Mouse (Mus musculus) thymus, adult 2 months (tissue): ENCODE measurements around the gene Prss30. TPM values are rescaled to one million over a fixed set of nuclear protein-coding genes. Genes with fewer than 3 reads are reported as not detected.

ENCODE experiments used
- DNase-seq: peaks from one replicate; pipeline ENCODE4 v3.0.0; 2021
- H3K27ac ChIP-seq: fragments of 200-500 bp; 2 replicates; pipeline ENCODE4 v1.5.1; 2012; ENCODE audit warnings: low read length, control low read depth; ENCODE audit not compliant: control insufficient read depth, insufficient read depth
- H3K27me3 ChIP-seq: fragments of 200-500 bp; 2 replicates; pipeline ENCODE4 v1.6.1; 2012; ENCODE audit warnings: mild to moderate bottlenecking, low read length, moderate library complexity, mixed read lengths; ENCODE audit not compliant: control insufficient read depth, insufficient read depth
- H3K36me3 ChIP-seq: fragments of 200-500 bp; 2 replicates; pipeline ENCODE4 v1.6.1; 2012; ENCODE audit warnings: mild to moderate bottlenecking, low read length, moderate library complexity; ENCODE audit not compliant: control insufficient read depth, insufficient read depth
- H3K4me1 ChIP-seq: fragments of 200-500 bp; replicated peaks from 2 replicates; pipeline ENCODE4 v1.6.1; 2012; ENCODE audit warnings: low read length; ENCODE audit not compliant: control insufficient read depth, insufficient read depth
- H3K4me3 ChIP-seq: fragments of 200-500 bp; 2 replicates; pipeline ENCODE4 v1.5.1; 2012; ENCODE audit warnings: mild to moderate bottlenecking, low read length, control low read depth, moderate library complexity; ENCODE audit not compliant: control insufficient read depth, insufficient read depth
- CTCF ChIP-seq: fragments of 200-500 bp; IDR thresholded peaks from 2 replicates; pipeline ENCODE4 v1.5.1; 2012; ENCODE audit warnings: mild to moderate bottlenecking, control low read depth, low read length, moderate library complexity, borderline replicate concordance; ENCODE audit not compliant: control insufficient read depth, poor library complexity, insufficient read depth; ENCODE audit errors: extremely low read depth
- POLR2A ChIP-seq: fragments of 200-500 bp; IDR thresholded peaks from 2 replicates; pipeline ENCODE4 v1.6.1; 2012; ENCODE audit warnings: mild to moderate bottlenecking, low read length, control low read depth, moderate library complexity; ENCODE audit not compliant: control insufficient read depth, poor library complexity, insufficient read depth; ENCODE audit errors: extremely low read depth
- WGBS: fragments of 180-500 bp; shearing (Covaris S2); methylation state at CpG from one replicate; pipeline ENCODE4 v1.1.7; 2018; 5-methylcytosine and 5-hydroxymethylcytosine counted together
- polyA plus RNA-seq: library from polyadenylated mRNA; depleted of rRNA; stranded (reverse); fragments of >200 nt; gene quantifications from 2 replicates; pipeline ENCODE4 v1.2.3, GENCODE M21; 2012

Gene Prss30
- polyA plus RNA-seq, 1 experiment = 2.5 TPM

DNA sequence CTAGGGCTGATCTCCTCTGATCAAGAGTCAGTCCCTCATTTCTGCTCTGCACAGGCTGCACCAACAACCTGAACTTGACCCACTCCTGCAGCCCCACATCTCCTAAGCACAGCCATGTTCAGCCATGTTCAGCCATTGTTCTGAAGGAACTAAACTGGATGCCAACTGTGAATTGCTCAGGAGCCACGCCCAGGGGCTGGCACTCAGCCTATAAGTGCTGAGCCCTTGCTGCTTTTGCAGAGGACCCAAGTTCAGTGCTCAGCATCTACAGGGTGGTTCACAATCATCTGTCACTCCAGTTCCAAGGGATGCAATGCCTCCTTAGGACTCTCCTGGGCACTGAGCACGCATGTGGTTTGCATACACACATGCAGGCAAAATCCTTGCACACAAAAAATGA lies 32.6 kb upstream of the Prss30 start:
- H3K27me3 ChIP-seq = no peaks in the 10 kb centered on the region
- peaks cover under 1% of the 10 kb centered on the region; the same call in 1 of the 2 replicates for H3K4me1 ChIP-seq
- no peaks in the 10 kb centered on the region for H3K36me3 ChIP-seq
- no peak for DNase-seq
- TF ChIP-seq POLR2A (no peak), CTCF (no peak)
- H3K27ac ChIP-seq = no peak overlapping the region
- no peak overlapping the region for H3K4me3 ChIP-seq
- 94% methylated on average over 2 of the region's 2 CpGs for WGBS

DNA sequence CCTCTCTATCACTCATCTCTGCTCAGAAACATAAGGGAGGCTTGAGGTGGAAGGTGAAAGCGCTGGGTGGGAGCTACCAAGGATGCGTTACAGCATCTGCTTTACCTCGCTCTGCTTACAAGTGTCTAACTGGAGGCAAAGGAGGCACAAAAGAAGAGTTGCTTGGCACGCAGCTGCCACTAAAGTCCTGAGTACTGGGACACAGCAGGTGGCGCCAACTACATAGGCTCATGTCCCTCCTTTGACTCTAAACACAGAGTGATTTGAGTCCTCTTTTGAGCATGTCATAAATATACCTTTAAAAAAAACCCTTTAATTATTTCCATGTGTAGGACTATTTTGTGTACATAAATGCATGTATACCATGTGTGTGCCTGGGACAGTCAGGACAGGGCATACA lies 29.3 kb upstream of the Prss30 start:
- WGBS = 74% methylated on average over 5 of the region's 5 CpGs
- DNase-seq = no peak
- Histone ChIP-seq H3K4me1 (peaks cover 5% of the 10 kb centered on the region), H3K4me3 (no peak overlapping the region), H3K27me3 (no peaks in the 10 kb centered on the region), H3K27ac (no peak overlapping the region), H3K36me3 (no peaks in the 10 kb centered on the region)
- TF ChIP-seq POLR2A = no peak
- no peak for TF ChIP-seq CTCF

DNA sequence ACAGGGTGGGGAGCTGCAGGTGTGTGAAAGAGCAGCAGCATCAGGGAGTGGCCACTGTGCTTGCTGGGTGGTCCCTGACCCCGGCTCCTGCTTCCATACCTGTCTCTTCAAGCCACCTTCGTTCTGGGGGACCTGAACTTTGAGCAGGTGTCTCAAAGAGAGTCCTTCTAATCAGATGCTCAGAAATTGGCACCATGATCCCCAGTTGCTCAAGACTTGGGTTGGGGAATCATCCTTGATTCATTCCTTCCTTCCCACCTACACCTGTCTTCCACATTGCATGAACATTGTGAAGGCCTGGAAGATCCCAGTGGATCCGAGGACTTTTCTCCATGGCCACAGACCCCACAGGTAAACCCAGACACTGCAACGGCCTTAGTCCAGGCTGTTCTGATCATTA lies 27.7 kb upstream of the Prss30 start:
- Histone ChIP-seq H3K4me1 (peaks cover 5% of the 10 kb centered on the region), H3K27ac (no peak overlapping the region), H3K27me3 (no peaks in the 10 kb centered on the region), H3K4me3 (no peak overlapping the region), H3K36me3 (no peaks in the 10 kb centered on the region)
- no peak for DNase-seq
- WGBS = 90% methylated on average over 4 of the region's 4 CpGs
- TF ChIP-seq CTCF (no peak), POLR2A (no peak)

DNA sequence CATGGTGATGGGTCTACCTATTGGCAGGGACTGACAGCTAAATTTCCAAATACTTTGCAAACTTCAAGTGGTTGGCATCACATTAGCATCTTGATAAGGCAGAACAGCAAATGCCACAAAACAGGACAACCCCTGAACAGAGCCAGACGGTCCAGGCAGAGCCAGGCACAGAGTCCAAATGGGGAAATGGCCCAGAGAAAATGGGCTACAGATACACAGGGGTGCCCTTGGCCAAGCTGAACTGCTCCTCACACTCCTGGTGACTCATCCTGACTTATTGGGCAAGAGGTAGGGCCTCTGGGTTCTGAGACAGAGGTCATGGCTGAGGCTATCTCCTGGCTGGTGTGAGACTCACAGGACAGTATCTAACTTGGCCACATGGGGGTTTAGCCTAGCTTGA lies 27.0 kb upstream of the Prss30 start:
- TF ChIP-seq CTCF (no peak), POLR2A (no peak)
- Histone ChIP-seq H3K4me1 (peaks cover 5% of the 10 kb centered on the region), H3K27ac (no peak overlapping the region), H3K27me3 (no peaks in the 10 kb centered on the region), H3K4me3 (no peak overlapping the region), H3K36me3 (no peaks in the 10 kb centered on the region)
- DNase-seq = no peak
- WGBS = 85% methylated on average over 1 of the region's 1 CpGs

DNA sequence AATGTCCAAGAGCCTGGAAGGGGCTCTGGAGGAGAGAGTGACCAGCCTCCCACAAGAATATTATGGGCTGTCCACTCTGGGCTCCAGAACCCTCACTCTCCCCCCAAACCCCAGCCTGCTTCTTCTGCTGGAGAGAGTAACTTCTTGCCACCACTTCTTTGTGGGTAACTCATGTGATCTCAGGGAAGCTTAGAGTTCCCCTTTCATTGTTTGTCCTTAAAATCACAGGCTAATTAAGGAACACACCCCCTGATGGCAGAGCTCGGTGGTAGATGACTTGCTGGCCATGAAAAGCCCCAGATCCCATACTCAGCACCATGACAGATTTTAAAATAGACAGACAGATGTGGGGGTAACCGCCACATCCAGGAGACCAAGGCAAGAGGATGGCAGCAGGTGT lies 26.6 kb upstream of the Prss30 start:
- no peaks in the 10 kb centered on the region for H3K36me3 ChIP-seq
- TF ChIP-seq CTCF = no peak
- TF ChIP-seq POLR2A = no peak
- no peak overlapping the region for H3K27ac ChIP-seq
- H3K27me3 ChIP-seq = no peaks in the 10 kb centered on the region
- H3K4me1 ChIP-seq = peaks cover 5% of the 10 kb centered on the region
- no peak overlapping the region for H3K4me3 ChIP-seq
- no peak for DNase-seq
- WGBS = 14% methylated on average over 2 of the region's 2 CpGs

DNA sequence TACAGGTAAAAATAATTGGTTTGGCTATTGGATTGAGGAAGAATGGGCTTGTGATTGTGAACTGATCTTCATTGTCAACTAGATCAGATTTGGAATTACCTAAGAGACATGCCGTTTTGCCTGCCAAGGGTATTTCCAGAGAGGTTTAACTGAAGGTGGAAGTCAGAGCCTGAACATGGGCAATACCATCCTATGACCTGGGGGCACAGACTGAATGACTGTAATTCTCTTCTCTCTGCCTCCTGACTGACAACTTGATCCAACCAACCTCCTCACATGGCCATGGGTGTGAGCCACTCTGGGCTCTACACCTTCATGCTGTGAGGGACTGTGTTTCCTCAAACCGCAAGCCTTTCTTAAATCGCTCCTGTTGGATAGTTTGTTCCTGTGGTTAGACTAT lies 24.7 kb upstream of the Prss30 start:
- no peak overlapping the region for H3K27ac ChIP-seq
- no peaks in the 10 kb centered on the region for H3K27me3 ChIP-seq
- no peak overlapping the region for H3K4me3 ChIP-seq
- DNase-seq = no peak
- peaks cover 5% of the 10 kb centered on the region for H3K4me1 ChIP-seq
- TF ChIP-seq CTCF (no peak), POLR2A (no peak)
- 96% methylated on average over 3 of the region's 3 CpGs for WGBS
- H3K36me3 ChIP-seq = no peaks in the 10 kb centered on the region

DNA sequence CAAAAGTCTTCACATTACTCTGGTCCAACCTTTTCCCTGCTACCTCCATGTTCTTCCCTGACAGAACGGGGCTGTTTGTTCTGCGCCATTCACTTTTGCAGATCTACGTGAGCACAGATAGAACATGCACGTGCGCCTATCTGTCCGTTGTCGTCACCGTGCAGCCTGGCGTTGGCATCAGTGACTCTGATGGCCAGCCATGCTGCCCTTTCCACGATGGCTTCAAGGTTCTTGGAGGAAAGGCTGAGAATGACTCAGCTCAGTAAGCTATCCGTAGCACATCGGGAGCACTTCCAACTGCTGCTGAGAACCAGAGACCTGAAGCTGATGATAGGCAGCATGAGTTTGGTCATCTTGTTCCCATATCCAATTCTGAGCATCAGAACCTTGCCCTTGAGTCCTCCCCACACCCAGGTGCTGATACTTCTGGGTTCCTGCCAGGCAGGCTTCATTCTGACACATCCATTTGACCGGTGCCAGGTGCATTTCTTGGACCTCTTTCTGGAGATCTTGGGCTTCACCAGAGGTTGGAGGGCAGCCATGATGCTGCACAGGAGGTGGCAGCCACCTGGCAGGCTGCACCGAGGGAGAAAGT lies 23.8 kb upstream of the Prss30 start:
- no peak for DNase-seq
- no peaks in the 10 kb centered on the region for H3K27me3 ChIP-seq
- WGBS = 96% methylated on average over 14 of the region's 14 CpGs
- H3K4me1 ChIP-seq = peaks cover 5% of the 10 kb centered on the region
- TF ChIP-seq CTCF (no peak), POLR2A (no peak)
- H3K4me3 ChIP-seq = no peak overlapping the region
- no peak overlapping the region for H3K27ac ChIP-seq
- no peaks in the 10 kb centered on the region for H3K36me3 ChIP-seq
